23 mouse cellular contexts compared by ENCODE assay signal in genomic region chr5:32697208-32697867, GRCm38 (mm10).
DNase-seq lines count a peak whose midpoint lies in the region; ATAC-seq and TF ChIP-seq lines count a peak whose summit lies in the region.
"Had no signal": no experiment of that assay in that cellular context is flagged by ENCODE, and none has a peak within 500 bp of the region (broad histone marks: within the 10 kb centered on the region; RNA-seq: fewer than 3 reads in every experiment).

No protein-coding gene starts in this region.

- no peaks in the 10 kb centered on the region for H3K79me2 ChIP-seq in heart, adult 2 months (replicated peaks; ENCODE audit: control insufficient read depth, insufficient read depth, low read length)

- TF ChIP-seq CTCF in heart, adult 2 months (IDR thresholded peaks at IDR 0.05): no peak

- no peaks in the 10 kb centered on the region for H3K9me3 ChIP-seq in kidney, embryonic 15.5 days (replicated peaks)
- no peaks in the 10 kb centered on the region for H3K9me3 ChIP-seq in intestine, embryonic 16.5 days (ENCODE audit: control insufficient read depth, low read length)
- H3K9me3 ChIP-seq in stomach, embryonic 15.5 days: no peaks in the 10 kb centered on the region
- H3K9me3 ChIP-seq: embryonic facial prominence, embryonic 10.5 days; forebrain, embryonic 10.5 days; hindbrain, embryonic 15.5 days; limb, embryonic 10.5 days; midbrain, embryonic 12.5 days had no signal

- no peak for ATAC-seq in kidney, embryonic 15.5 days (replicated peaks; ENCODE audit: low FRiP score)
- ATAC-seq in intestine, embryonic 16.5 days: peak; percentile 96
- peak; percentile 70; the same call in 1 of the 2 replicates for ATAC-seq in stomach, embryonic 15.5 days (ENCODE audit: insufficient read depth, low FRiP score, low read depth)
- ATAC-seq: activated CD4-positive, CD25-positive, alpha-beta regulatory T cell, adult 4 months; forebrain, postnatal 0 days; lung, postnatal 0 days had no signal

- no peak for TF ChIP-seq POLR2A in heart, adult 2 months (IDR thresholded peaks at IDR 0.05; ENCODE audit: insufficient read depth, low read depth, low read length)

- peak; percentile 24 to 67 for DNase-seq in kidney, adult 8-10 months
- DNase-seq in ZHBTc4 (ENCODE audit: low read depth, low spot score): peak; percentile 32
- no peak for DNase-seq in thymus, postnatal 4 days
- no peak for DNase-seq in heart, adult 2 months
- DNase-seq: adrenal gland, adult 8-10 months; B cell, adult 2 months; cerebellum, adult 11-12 months; cerebellum, postnatal 10 days; forebrain, postnatal 0 days; gastrocnemius, postnatal 25 days; thymus, postnatal 25 days had no signal

- 63% methylated on average over 5 of the region's 5 CpGs for WGBS in kidney, embryonic 15.5 days
- WGBS in intestine, embryonic 16.5 days: 47% methylated on average over 5 of the region's 5 CpGs
- 59% methylated on average over 5 of the region's 5 CpGs for WGBS in stomach, embryonic 15.5 days
- WGBS in heart, adult 2 months: 67% methylated on average over 5 of the region's 5 CpGs

- no peak overlapping the region for H3K9ac ChIP-seq in kidney, embryonic 15.5 days
- H3K9ac ChIP-seq in intestine, embryonic 16.5 days (ENCODE audit: low read depth, low read length): no peak overlapping the region
- H3K9ac ChIP-seq in stomach, embryonic 15.5 days: no peak overlapping the region
- H3K9ac ChIP-seq in heart, adult 2 months (ENCODE audit: low read depth, low read length): no peak overlapping the region
- H3K9ac ChIP-seq: forebrain, postnatal 0 days; hindbrain, embryonic 15.5 days; liver, embryonic 14.5 days; midbrain, embryonic 12.5 days had no signal

- intact Hi-C loops in heart, adult 2 months (cut with DNase I): no loop called here

- TF ChIP-seq EP300 in heart, adult 2 months (IDR thresholded peaks at IDR 0.05; ENCODE audit: insufficient read depth, low read depth, low read length): no peak

- H3K4me2 ChIP-seq in kidney, embryonic 15.5 days: no peak overlapping the region
- no peak overlapping the region for H3K4me2 ChIP-seq in intestine, embryonic 16.5 days (ENCODE audit: low read depth, low read length)
- H3K4me2 ChIP-seq in stomach, embryonic 15.5 days: no peak overlapping the region
- H3K4me2 ChIP-seq: hindbrain, embryonic 15.5 days; midbrain, embryonic 12.5 days had no signal

- no peak overlapping the region for H3K4me3 ChIP-seq in kidney, embryonic 15.5 days (replicated peaks)
- H3K4me3 ChIP-seq in intestine, embryonic 16.5 days (ENCODE audit: low read length): no peak overlapping the region
- no peak overlapping the region for H3K4me3 ChIP-seq in stomach, embryonic 15.5 days (replicated peaks)
- no peak overlapping the region for H3K4me3 ChIP-seq in heart, adult 2 months
- H3K4me3 ChIP-seq: embryonic facial prominence, embryonic 10.5 days; forebrain, embryonic 10.5 days; hindbrain, embryonic 15.5 days; limb, embryonic 10.5 days; midbrain, embryonic 12.5 days had no signal

- H3K27me3 ChIP-seq in kidney, embryonic 15.5 days: no peaks in the 10 kb centered on the region
- H3K27me3 ChIP-seq in intestine, embryonic 16.5 days (replicated peaks; ENCODE audit: control insufficient read depth, insufficient read depth, low read length): no peaks in the 10 kb centered on the region
- no peaks in the 10 kb centered on the region for H3K27me3 ChIP-seq in stomach, embryonic 15.5 days (replicated peaks)
- H3K27me3 ChIP-seq in heart, adult 2 months (ENCODE audit: control insufficient read depth, insufficient read depth, low read length): no peaks in the 10 kb centered on the region
- H3K27me3 ChIP-seq: CH12.LX; hindbrain, embryonic 15.5 days; midbrain, embryonic 12.5 days had no signal

- no peaks in the 10 kb centered on the region for H3K36me3 ChIP-seq in kidney, embryonic 15.5 days
- no peaks in the 10 kb centered on the region for H3K36me3 ChIP-seq in intestine, embryonic 16.5 days (ENCODE audit: control insufficient read depth, insufficient read depth, low read length)
- no peaks in the 10 kb centered on the region for H3K36me3 ChIP-seq in stomach, embryonic 15.5 days
- H3K36me3 ChIP-seq in heart, adult 2 months (ENCODE audit: control insufficient read depth, insufficient read depth, low read length): no peaks in the 10 kb centered on the region
- H3K36me3 ChIP-seq: embryonic facial prominence, embryonic 10.5 days; forebrain, embryonic 10.5 days; hindbrain, embryonic 15.5 days; limb, embryonic 10.5 days; midbrain, embryonic 12.5 days had no signal

- H3K27ac ChIP-seq in kidney, embryonic 15.5 days: no peak overlapping the region
- H3K27ac ChIP-seq in intestine, embryonic 16.5 days (ENCODE audit: low read length): peak overlapping the region; percentile 71
- H3K27ac ChIP-seq in stomach, embryonic 15.5 days: no peak overlapping the region
- no peak overlapping the region for H3K27ac ChIP-seq in heart, adult 2 months
- H3K27ac ChIP-seq: embryonic facial prominence, embryonic 10.5 days; forebrain, embryonic 10.5 days; hindbrain, embryonic 15.5 days; limb, embryonic 10.5 days; liver, embryonic 14.5 days; midbrain, embryonic 12.5 days had no signal

- no peaks in the 10 kb centered on the region for H3K4me1 ChIP-seq in kidney, embryonic 15.5 days
- H3K4me1 ChIP-seq in intestine, embryonic 16.5 days (ENCODE audit: control insufficient read depth, insufficient read depth, low read length): no peaks in the 10 kb centered on the region
- no peaks in the 10 kb centered on the region for H3K4me1 ChIP-seq in stomach, embryonic 15.5 days
- H3K4me1 ChIP-seq in heart, adult 2 months (ENCODE audit: control insufficient read depth, insufficient read depth, low read length): no peaks in the 10 kb centered on the region
- H3K4me1 ChIP-seq: embryonic facial prominence, embryonic 10.5 days; forebrain, embryonic 10.5 days; hindbrain, embryonic 15.5 days; limb, embryonic 10.5 days; midbrain, embryonic 12.5 days had no signal

Comparison
In these comparisons a context has a peak if more than half of its experiments do, and no peak if none do; other contexts are left out.
1. DNase-seq: peak in kidney, adult 8-10 months (2 of 2) and ZHBTc4 (single experiment); none in thymus, postnatal 4 days (single experiment) and heart, adult 2 months (0 of 2).